ENCODE assay signal across 30 mouse cellular contexts in genomic region chr7:74269283-74270088, GRCm38 (mm10).
DNase-seq lines count a peak whose midpoint lies in the region; ATAC-seq and TF ChIP-seq lines count a peak whose summit lies in the region.
"Had no signal": no experiment of that assay in that cellular context is flagged by ENCODE, and none has a peak within 500 bp of the region (broad histone marks: within the 10 kb centered on the region; RNA-seq: fewer than 3 reads in every experiment).

No protein-coding gene starts in this region.

- no peaks in the 10 kb centered on the region for H3K9me3 ChIP-seq in hindbrain, embryonic 14.5 days (ENCODE audit: control insufficient read depth, low read length)
- H3K9me3 ChIP-seq in hindbrain, embryonic 10.5 days: no peaks in the 10 kb centered on the region
- H3K9me3 ChIP-seq in midbrain, embryonic 11.5 days (ENCODE audit: control insufficient read depth, low read length): no peaks in the 10 kb centered on the region
- H3K9me3 ChIP-seq in midbrain, embryonic 10.5 days (replicated peaks): no peaks in the 10 kb centered on the region
- H3K9me3 ChIP-seq in midbrain, embryonic 15.5 days: no peaks in the 10 kb centered on the region
- H3K9me3 ChIP-seq: embryonic facial prominence, embryonic 10.5 days; embryonic facial prominence, embryonic 15.5 days; forebrain, embryonic 12.5 days; kidney, embryonic 15.5 days; limb, embryonic 12.5 days; midbrain, embryonic 12.5 days had no signal

- H3K4me3 ChIP-seq in hindbrain, embryonic 14.5 days (replicated peaks; ENCODE audit: low read length): no peak overlapping the region
- no peak overlapping the region for H3K4me3 ChIP-seq in hindbrain, embryonic 10.5 days
- no peak overlapping the region for H3K4me3 ChIP-seq in midbrain, embryonic 11.5 days (ENCODE audit: low read depth, low read length)
- H3K4me3 ChIP-seq in midbrain, embryonic 10.5 days: no peak overlapping the region
- H3K4me3 ChIP-seq in midbrain, embryonic 15.5 days: no peak overlapping the region
- H3K4me3 ChIP-seq: embryonic facial prominence, embryonic 10.5 days; embryonic facial prominence, embryonic 15.5 days; forebrain, embryonic 12.5 days; gastrocnemius, adult 2 months; kidney, embryonic 15.5 days; left cerebral cortex, adult 2 months; limb, embryonic 12.5 days; midbrain, embryonic 12.5 days; myocyte had no signal

- TF ChIP-seq POLR2A in brain, embryonic 14.5 days (IDR thresholded peaks at IDR 0.05; ENCODE audit: borderline replicate concordance, extremely low read depth, insufficient read depth, insufficient read length, poor library complexity, severe bottlenecking): no peak

- H3K4me2 ChIP-seq in hindbrain, embryonic 14.5 days (replicated peaks): no peak overlapping the region
- H3K4me2 ChIP-seq in midbrain, embryonic 11.5 days: no peak overlapping the region
- no peak overlapping the region; the same call in 1 of the 2 replicates for H3K4me2 ChIP-seq in midbrain, embryonic 15.5 days
- H3K4me2 ChIP-seq: embryonic facial prominence, embryonic 15.5 days; forebrain, embryonic 12.5 days; heart, embryonic 11.5 days; kidney, embryonic 15.5 days; limb, embryonic 12.5 days; liver, embryonic 11.5 days; midbrain, embryonic 12.5 days had no signal

- no peak for TF ChIP-seq CTCF in brain, embryonic 14.5 days (IDR thresholded peaks at IDR 0.05; ENCODE audit: borderline replicate concordance, extremely low read depth, insufficient read depth, insufficient read length)

- no peaks in the 10 kb centered on the region for H3K36me3 ChIP-seq in hindbrain, embryonic 14.5 days (replicated peaks; ENCODE audit: control insufficient read depth, insufficient read depth)
- no peaks in the 10 kb centered on the region for H3K36me3 ChIP-seq in hindbrain, embryonic 10.5 days
- no peaks in the 10 kb centered on the region for H3K36me3 ChIP-seq in midbrain, embryonic 11.5 days (ENCODE audit: control insufficient read depth, insufficient read depth, low read length)
- no peaks in the 10 kb centered on the region for H3K36me3 ChIP-seq in midbrain, embryonic 10.5 days
- H3K36me3 ChIP-seq in midbrain, embryonic 15.5 days (replicated peaks): no peaks in the 10 kb centered on the region
- H3K36me3 ChIP-seq: embryonic facial prominence, embryonic 10.5 days; embryonic facial prominence, embryonic 15.5 days; forebrain, embryonic 12.5 days; kidney, embryonic 15.5 days; limb, embryonic 12.5 days; midbrain, embryonic 12.5 days had no signal

- H3K9ac ChIP-seq in hindbrain, embryonic 14.5 days: no peak overlapping the region
- H3K9ac ChIP-seq in midbrain, embryonic 11.5 days (ENCODE audit: low read length): no peak overlapping the region
- no peak overlapping the region for H3K9ac ChIP-seq in midbrain, embryonic 15.5 days
- H3K9ac ChIP-seq: embryonic facial prominence, embryonic 15.5 days; forebrain, embryonic 12.5 days; kidney, embryonic 15.5 days; limb, embryonic 12.5 days; midbrain, embryonic 12.5 days had no signal

- 49% methylated on average over 11 of the region's 11 CpGs for WGBS in hindbrain, embryonic 14.5 days
- 90% methylated on average over 11 of the region's 11 CpGs for WGBS in hindbrain, embryonic 10.5 days
- 83% methylated on average over 11 of the region's 11 CpGs for WGBS in midbrain, embryonic 11.5 days
- 91% methylated on average over 11 of the region's 11 CpGs for WGBS in midbrain, embryonic 10.5 days
- 38% methylated on average over 11 of the region's 11 CpGs for WGBS in midbrain, embryonic 15.5 days

- no peaks in the 10 kb centered on the region for H3K4me1 ChIP-seq in hindbrain, embryonic 14.5 days (replicated peaks; ENCODE audit: control insufficient read depth, insufficient read depth, low read length)
- no peaks in the 10 kb centered on the region for H3K4me1 ChIP-seq in hindbrain, embryonic 10.5 days (replicated peaks)
- no peaks in the 10 kb centered on the region for H3K4me1 ChIP-seq in midbrain, embryonic 11.5 days (ENCODE audit: control insufficient read depth, insufficient read depth, low read length)
- no peaks in the 10 kb centered on the region for H3K4me1 ChIP-seq in midbrain, embryonic 10.5 days
- peaks cover 12% of the 10 kb centered on the region for H3K4me1 ChIP-seq in midbrain, embryonic 15.5 days
- H3K4me1 ChIP-seq: embryonic facial prominence, embryonic 10.5 days; embryonic facial prominence, embryonic 15.5 days; forebrain, embryonic 12.5 days; kidney, embryonic 15.5 days; limb, embryonic 12.5 days; midbrain, embryonic 12.5 days had no signal

- DNase-seq in hindbrain, embryonic 14.5 days (ENCODE audit: low spot score): no peak
- no peak for DNase-seq in hindbrain, embryonic 10.5 days (ENCODE audit: low spot score)
- peak; percentile 64 for DNase-seq in midbrain, embryonic 11.5 days (ENCODE audit: low spot score, missing footprints)
- DNase-seq in midbrain, embryonic 10.5 days (ENCODE audit: low spot score): no peak
- DNase-seq in brain, embryonic 14.5 days (ENCODE audit: low read depth): peak; percentile 64
- DNase-seq in c-Kit-positive CD71-positive TER-119-positive erythroid progenitor cells, embryonic 14.5 days (ENCODE audit: low spot score): no peak
- DNase-seq: cerebellum, adult 8-10 months; cerebellum, postnatal 25 days; gastrocnemius, adult 2 months; gastrocnemius, postnatal 36 days; heart, adult 18-20 months; heart, postnatal 4 days; kidney, adult 18-20 months; kidney, postnatal 25 days; lung, postnatal 10 days; right cerebral cortex, postnatal 4 days; thymus, adult 2 months; thymus, postnatal 36 days had no signal

- no peaks in the 10 kb centered on the region for H3K27me3 ChIP-seq in hindbrain, embryonic 14.5 days (ENCODE audit: control insufficient read depth, insufficient read depth, low read length)
- H3K27me3 ChIP-seq in hindbrain, embryonic 10.5 days (ENCODE audit: insufficient read depth, poor library complexity, severe bottlenecking): no peaks in the 10 kb centered on the region
- H3K27me3 ChIP-seq in midbrain, embryonic 11.5 days (ENCODE audit: control insufficient read depth, insufficient read depth, low read length): no peaks in the 10 kb centered on the region
- no peaks in the 10 kb centered on the region for H3K27me3 ChIP-seq in midbrain, embryonic 10.5 days (ENCODE audit: low read depth, poor library complexity, severe bottlenecking)
- no peaks in the 10 kb centered on the region for H3K27me3 ChIP-seq in midbrain, embryonic 15.5 days (replicated peaks)
- H3K27me3 ChIP-seq: embryonic facial prominence, embryonic 15.5 days; forebrain, embryonic 12.5 days; kidney, embryonic 15.5 days; limb, embryonic 12.5 days; midbrain, embryonic 12.5 days had no signal

- H3K27ac ChIP-seq in hindbrain, embryonic 14.5 days: peak overlapping the region; percentile 34; the same call in 1 of the 2 replicates
- no peak overlapping the region for H3K27ac ChIP-seq in hindbrain, embryonic 10.5 days
- H3K27ac ChIP-seq in midbrain, embryonic 11.5 days (ENCODE audit: low read depth, low read length): no peak overlapping the region
- no peak overlapping the region for H3K27ac ChIP-seq in midbrain, embryonic 10.5 days (replicated peaks)
- H3K27ac ChIP-seq in midbrain, embryonic 15.5 days: peak overlapping the region; percentile 52
- H3K27ac ChIP-seq: embryonic facial prominence, embryonic 10.5 days; embryonic facial prominence, embryonic 15.5 days; forebrain, embryonic 12.5 days; gastrocnemius, adult 2 months; kidney, embryonic 15.5 days; left cerebral cortex, adult 2 months; limb, embryonic 12.5 days; midbrain, embryonic 12.5 days had no signal

- no peak for ATAC-seq in hindbrain, embryonic 14.5 days (ENCODE audit: low FRiP score)
- no peak for ATAC-seq in midbrain, embryonic 11.5 days (ENCODE audit: low FRiP score)
- peak; percentile 37; the same call in 1 of the 2 replicates for ATAC-seq in midbrain, embryonic 15.5 days (replicated peaks)
- ATAC-seq: activated CD4-positive, CD25-positive, alpha-beta regulatory T cell, adult 4 months had no signal

Comparison
In these comparisons a context has a peak if more than half of its experiments do, and no peak if none do; other contexts are left out.
1. DNase-seq: peak in midbrain, embryonic 11.5 days (single experiment) and brain, embryonic 14.5 days (single experiment); none in hindbrain, embryonic 14.5 days (single experiment), hindbrain, embryonic 10.5 days (single experiment), midbrain, embryonic 10.5 days (single experiment) and c-Kit-positive CD71-positive TER-119-positive erythroid progenitor cells, embryonic 14.5 days (single experiment).
2. H3K27ac ChIP-seq: peak in hindbrain, embryonic 14.5 days (single experiment) and midbrain, embryonic 15.5 days (single experiment); none in hindbrain, embryonic 10.5 days (single experiment), midbrain, embryonic 11.5 days (single experiment) and midbrain, embryonic 10.5 days (single experiment).